Mouse (Mus musculus) forebrain, embryonic 12.5 days (tissue): ENCODE results near the gene Pkd1l3. TPM values are rescaled to one million over a fixed set of nuclear protein-coding genes. Genes with fewer than 3 reads are reported as not detected.

Experiments used
- ATAC-seq: fragments of 200-750 bp; cut with Nextera tagmentation; 2 replicates; pipeline ENCODE4 v1.8.0; 2017; ENCODE audit warnings: moderate TSS enrichment; ENCODE audit not compliant: low FRiP score
- H3K27ac ChIP-seq: fragments of 300-500 bp; sonication (generic); 2 replicates; pipeline ENCODE4 v1.5.1; 2016; ENCODE audit warnings: mild to moderate bottlenecking
- H3K27me3 ChIP-seq: fragments of 300-500 bp; sonication (generic); 2 replicates; pipeline ENCODE4 v1.6.1; 2016; ENCODE audit warnings: mild to moderate bottlenecking
- H3K36me3 ChIP-seq: fragments of 300-500 bp; sonication (generic); replicated peaks from 2 replicates; pipeline ENCODE4 v1.6.1; 2016; ENCODE audit warnings: mild to moderate bottlenecking
- H3K4me1 ChIP-seq: fragments of 300-500 bp; sonication (generic); 2 replicates; pipeline ENCODE4 v1.6.1; 2016
- H3K4me2 ChIP-seq: fragments of 300-500 bp; sonication (generic); 2 replicates; pipeline ENCODE4 v1.6.1; 2016; ENCODE audit warnings: mild to moderate bottlenecking, moderate library complexity
- H3K4me3 ChIP-seq: fragments of 300-500 bp; sonication (generic); replicated peaks from 2 replicates; pipeline ENCODE4 v1.5.1; 2016; ENCODE audit warnings: mild to moderate bottlenecking
- H3K9ac ChIP-seq: fragments of 300-500 bp; sonication (generic); 2 replicates; pipeline ENCODE4 v1.6.1; 2016; ENCODE audit warnings: mild to moderate bottlenecking
- H3K9me3 ChIP-seq: fragments of 300-500 bp; sonication (generic); 2 replicates; pipeline ENCODE4 v1.6.1; 2016
- WGBS: fragments of 180-500 bp; shearing (Covaris S2); methylation state at CpG from one replicate; pipeline ENCODE4 v1.1.7; 2016; 5-methylcytosine and 5-hydroxymethylcytosine counted together
- polyA plus RNA-seq: library from polyadenylated mRNA; unstranded; fragments of >200 nt; fragmentation: Nextera tagmentation; extraction: Ambion mirVana; gene quantifications from 2 replicates; pipeline ENCODE4 v1.2.1, GENCODE M21; 2016

The Pkd1l3 gene
- polyA plus RNA-seq, 1 experiment from 2014 or later = 0.05 TPM

- H3K4me1 ChIP-seq = no peaks in the 10 kb centered on the region
- H3K27ac ChIP-seq = no peak overlapping the region
- peaks cover 62% of the 10 kb centered on the region for H3K36me3 ChIP-seq
- H3K4me2 ChIP-seq = no peak overlapping the region
- H3K9ac ChIP-seq = no peak overlapping the region
- no peak for ATAC-seq
- H3K9me3 ChIP-seq = no peaks in the 10 kb centered on the region
- WGBS = 95% methylated on average over 5 of the region's 5 CpGs
- H3K4me3 ChIP-seq = no peak overlapping the region
- H3K27me3 ChIP-seq = no peaks in the 10 kb centered on the region
These were observed 67.8 kb downstream of the Pkd1l3 start for GRCm38 (mm10) chr8:109682120-109682519.

DNA sequence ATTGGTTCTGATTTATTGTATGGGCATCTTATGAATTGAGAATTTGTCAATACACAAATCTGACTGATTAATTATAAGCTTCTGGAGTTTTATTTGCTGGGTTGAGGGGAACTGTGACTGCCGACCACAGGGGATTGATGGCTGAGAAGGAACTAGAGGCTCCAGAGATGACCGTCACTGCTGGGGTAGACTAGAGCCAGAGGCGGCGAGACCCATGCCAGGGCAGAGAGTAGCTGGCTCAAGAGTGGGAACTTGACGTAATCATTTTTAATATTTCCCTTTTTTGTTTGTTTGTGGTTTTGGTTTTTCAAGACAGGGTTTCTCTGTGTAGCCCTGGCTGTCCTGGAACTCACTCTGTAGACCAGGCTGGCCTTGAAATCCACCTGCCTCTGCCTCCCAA is 72.9 kb downstream of the Pkd1l3 start:
- Histone ChIP-seq H3K4me2 (no peak overlapping the region), H3K9me3 (no peaks in the 10 kb centered on the region), H3K36me3 (peaks cover 18% of the 10 kb centered on the region), H3K4me1 (peaks cover 22% of the 10 kb centered on the region), H3K4me3 (no peak overlapping the region), H3K9ac (no peak overlapping the region), H3K27ac (no peak overlapping the region), H3K27me3 (no peaks in the 10 kb centered on the region)
- no peak for ATAC-seq
- 93% methylated on average over 5 of the region's 5 CpGs for WGBS

- Histone ChIP-seq H3K27ac (no peak overlapping the region), H3K27me3 (peaks cover 3% of the 10 kb centered on the region; the same call in 1 of the 2 replicates), H3K36me3 (0 out of 2 replicates have a peak, but pooled peaks cover 3% of the 10 kb centered on the region), H3K4me2 (peak overlapping the region; percentile 75), H3K9me3 (no peaks in the 10 kb centered on the region), H3K9ac (peak overlapping the region; percentile 95), H3K4me1 (peaks cover 31% of the 10 kb centered on the region), H3K4me3 (peak overlapping the region; percentile 99)
- WGBS = 59% methylated on average over 5 of the region's 5 CpGs
- ATAC-seq = no peak
These were observed 77.5 kb downstream of the Pkd1l3 start for GRCm38 (mm10) chr8:109691769-109692168.

GRCm38 (mm10) chr8:109692443-109693145 is 78.3 kb downstream of the Pkd1l3 start:
- H3K36me3 ChIP-seq = 0 out of 2 replicates have a peak, but pooled peaks cover 3% of the 10 kb centered on the region
- peak overlapping the region; percentile 79 for H3K27ac ChIP-seq
- H3K4me1 ChIP-seq = peaks cover 31% of the 10 kb centered on the region
- H3K9ac ChIP-seq = peak overlapping the region; percentile 95
- H3K4me2 ChIP-seq = peak overlapping the region; percentile 75
- H3K4me3 ChIP-seq = peak overlapping the region; percentile 99
- H3K9me3 ChIP-seq = no peaks in the 10 kb centered on the region
- WGBS = 1% methylated on average over 38 of the region's 38 CpGs
- ATAC-seq = peak; percentile 64
- peaks cover 3% of the 10 kb centered on the region; the same call in 1 of the 2 replicates for H3K27me3 ChIP-seq

- peaks cover 3% of the 10 kb centered on the region; the same call in 1 of the 2 replicates for H3K27me3 ChIP-seq
- peak within 1 kb of the TSS; percentile 79 for H3K27ac ChIP-seq
- peak; percentile 99 for ATAC-seq
- peaks cover 31% of the 10 kb centered on the region for H3K4me1 ChIP-seq
- H3K4me2 ChIP-seq = peak within 1 kb of the TSS; percentile 79
- under 1% methylated on average over 57 of the region's 57 CpGs for WGBS
- H3K9me3 ChIP-seq = no peaks in the 10 kb centered on the region
- 0 out of 2 replicates have a peak, but pooled peaks cover 3% of the 10 kb centered on the region for H3K36me3 ChIP-seq
- H3K4me3 ChIP-seq = peak within 1 kb of the TSS; percentile 99
- peak within 1 kb of the TSS; percentile 95 for H3K9ac ChIP-seq
These were observed 79.0 kb downstream of the Pkd1l3 start, which contains the start of gene Ist1 for GRCm38 (mm10) chr8:109693146-109693900. TSS of gene Ist1 (minus strand) at chr8:109693260.

DNA sequence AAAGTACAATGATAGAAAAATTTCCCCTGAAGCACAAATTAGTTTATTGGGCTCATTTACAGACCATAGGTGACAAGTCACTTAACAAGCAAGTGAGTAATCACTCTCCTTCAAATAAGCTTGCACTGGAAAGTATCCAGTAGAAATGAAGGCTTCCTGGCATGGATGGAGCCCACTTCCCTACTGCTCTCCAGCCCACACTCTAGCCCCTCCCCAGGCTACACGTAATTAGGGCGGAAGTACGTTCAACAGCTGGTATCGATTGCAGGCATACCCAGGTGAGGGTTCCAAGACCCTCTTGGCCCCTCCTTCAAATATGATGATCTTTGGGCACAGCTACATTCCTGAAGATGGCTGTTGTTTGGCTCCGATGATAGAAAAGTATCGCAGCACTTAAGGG is 79.8 kb downstream of the Pkd1l3 start:
- peaks cover 31% of the 10 kb centered on the region for H3K4me1 ChIP-seq
- ATAC-seq = no peak
- no peak overlapping the region for H3K27ac ChIP-seq
- no peaks in the 10 kb centered on the region for H3K9me3 ChIP-seq
- H3K36me3 ChIP-seq = 0 out of 2 replicates have a peak, but pooled peaks cover 3% of the 10 kb centered on the region
- WGBS = 59% methylated on average over 6 of the region's 6 CpGs
- H3K27me3 ChIP-seq = peaks cover 4% of the 10 kb centered on the region; the same call in 1 of the 2 replicates
- H3K9ac ChIP-seq = no peak overlapping the region
- H3K4me2 ChIP-seq = peak overlapping the region; percentile 79; the same call in 1 of the 2 replicates
- peak overlapping the region; percentile 99; the same call in 1 of the 2 replicates for H3K4me3 ChIP-seq

GRCm38 (mm10) chr8:109697754-109698153 is 83.4 kb downstream of the Pkd1l3 start:
- Histone ChIP-seq H3K27me3 (peaks cover 13% of the 10 kb centered on the region; the same call in 1 of the 2 replicates), H3K9me3 (no peaks in the 10 kb centered on the region), H3K4me2 (no peak overlapping the region), H3K36me3 (no peaks in the 10 kb centered on the region), H3K9ac (no peak overlapping the region), H3K4me1 (peaks cover 8% of the 10 kb centered on the region), H3K27ac (no peak overlapping the region), H3K4me3 (no peak overlapping the region)
- WGBS = 78% methylated on average over 1 of the region's 1 CpGs
- ATAC-seq = no peak

DNA sequence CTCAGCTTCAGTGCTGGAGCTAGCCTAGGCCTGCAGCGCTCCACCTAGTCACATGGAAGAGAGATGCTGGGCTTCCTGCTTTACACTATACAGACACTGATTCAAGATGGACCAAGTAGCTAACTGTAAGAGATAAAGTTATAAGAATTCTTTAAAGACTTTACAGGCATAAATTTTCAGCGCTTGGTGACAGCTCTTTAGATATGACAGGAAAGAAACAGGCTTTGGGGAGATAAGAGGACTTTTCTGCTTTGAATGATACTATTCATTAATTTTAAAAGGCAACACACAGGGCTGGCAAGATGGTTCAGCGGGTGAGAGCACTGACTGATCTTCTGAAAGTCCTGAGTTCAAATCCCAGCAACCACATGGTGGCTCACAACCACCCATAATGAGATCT is 84.2 kb downstream of the Pkd1l3 start:
- H3K4me2 ChIP-seq = no peak overlapping the region
- no peak overlapping the region for H3K27ac ChIP-seq
- H3K36me3 ChIP-seq = no peaks in the 10 kb centered on the region
- peaks cover 8% of the 10 kb centered on the region for H3K4me1 ChIP-seq
- H3K4me3 ChIP-seq = no peak overlapping the region
- ATAC-seq = no peak
- H3K27me3 ChIP-seq = peaks cover 19% of the 10 kb centered on the region
- no peak overlapping the region for H3K9ac ChIP-seq
- H3K9me3 ChIP-seq = no peaks in the 10 kb centered on the region
- 86% methylated on average over 3 of the region's 3 CpGs for WGBS

DNA sequence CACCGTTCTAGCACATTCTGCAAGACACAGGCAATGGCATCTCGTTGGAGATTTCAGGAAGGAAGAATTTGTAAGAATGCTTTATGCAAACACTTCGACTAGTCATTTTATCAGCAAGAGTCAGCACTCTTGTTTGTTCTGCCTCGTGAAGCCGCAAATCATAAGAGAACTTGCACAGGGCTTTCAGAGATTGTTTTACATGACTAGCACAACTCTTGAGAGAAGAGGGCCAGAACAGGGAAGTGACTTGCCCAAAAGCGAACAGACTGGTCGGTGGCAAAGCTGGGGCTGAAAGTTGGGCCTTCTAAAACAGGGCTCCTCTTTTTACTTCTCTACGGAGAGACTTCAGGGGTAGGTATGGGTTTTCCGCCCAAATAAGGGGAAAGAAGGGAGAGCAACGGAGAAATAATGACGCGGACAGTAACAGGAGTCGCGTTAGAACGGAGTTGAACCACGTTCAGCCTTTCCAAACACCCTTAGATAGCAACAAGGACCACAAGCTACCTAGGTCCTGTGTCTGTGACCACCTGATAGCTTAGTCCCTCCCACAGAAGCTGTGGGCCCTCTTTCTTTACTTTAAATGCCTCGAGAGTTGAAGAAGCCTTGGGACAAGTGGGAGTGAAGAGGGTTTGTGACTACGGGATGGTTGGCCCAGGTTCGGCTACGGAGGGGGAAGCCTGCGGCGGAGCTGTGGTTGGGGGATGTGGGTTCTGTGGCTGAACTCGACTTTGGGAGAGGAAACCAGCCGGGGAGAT is 90.4 kb downstream of the Pkd1l3 start:
- Histone ChIP-seq H3K4me3 (peak overlapping the region; percentile 87), H3K9me3 (no peaks in the 10 kb centered on the region), H3K27ac (no peak overlapping the region), H3K36me3 (peaks cover 22% of the 10 kb centered on the region), H3K9ac (peak overlapping the region; percentile 55), H3K27me3 (peaks cover 25% of the 10 kb centered on the region), H3K4me2 (peak overlapping the region; percentile 73), H3K4me1 (peaks cover 33% of the 10 kb centered on the region)
- WGBS = 13% methylated on average over 24 of the region's 24 CpGs
- ATAC-seq = peak; percentile 24; the same call in 1 of the 2 replicates

DNA sequence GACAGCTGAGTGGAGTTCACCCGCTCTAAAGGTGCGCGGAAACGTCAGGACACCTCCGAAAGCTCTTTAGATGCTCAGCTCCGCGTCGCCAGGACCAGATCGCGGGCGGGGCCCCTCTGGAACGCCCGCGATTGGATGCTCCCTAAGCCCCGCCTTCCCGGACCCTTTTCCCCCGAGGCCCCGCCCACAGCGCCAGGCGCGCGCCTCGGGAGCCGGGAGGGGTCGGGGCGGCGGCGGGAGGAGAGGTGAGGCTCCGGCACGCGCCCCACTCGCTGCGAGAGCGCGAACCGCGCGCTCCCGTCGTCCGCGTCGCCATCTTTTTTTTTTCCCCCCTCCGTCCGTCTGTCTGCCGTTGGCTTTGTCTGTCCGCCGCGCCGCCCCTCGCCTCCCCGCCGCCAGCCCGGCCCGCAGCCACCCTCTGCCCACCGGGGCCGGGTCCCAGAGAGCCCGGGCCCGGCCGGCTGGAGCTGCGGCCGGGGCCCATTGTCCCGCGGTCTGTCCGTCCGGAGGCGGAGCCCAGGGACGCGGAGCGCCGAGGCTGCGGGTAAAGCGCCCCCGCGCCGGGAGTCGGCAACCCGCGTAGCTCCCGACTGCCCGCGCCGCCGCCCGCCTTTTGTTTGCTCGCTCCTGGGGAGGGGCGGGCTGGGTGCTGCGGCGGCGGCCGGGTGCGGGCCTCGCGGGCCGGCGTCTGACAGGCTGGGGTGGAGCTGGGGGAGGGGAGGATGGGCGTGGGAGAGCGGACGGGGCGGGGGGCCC is 91.2 kb downstream of the Pkd1l3 start, which contains the start of gene Zfp821:
Gene Zfp821, plus strand, starts transcription at position 227 of the 756 bp plus-strand sequence.
- Histone ChIP-seq H3K9ac (peak within 1 kb of the TSS; percentile 99), H3K4me3 (peak within 1 kb of the TSS; percentile 87), H3K36me3 (peaks cover 29% of the 10 kb centered on the region), H3K4me2 (peak within 1 kb of the TSS; percentile 73), H3K4me1 (peaks cover 33% of the 10 kb centered on the region), H3K9me3 (no peaks in the 10 kb centered on the region), H3K27me3 (peaks cover 25% of the 10 kb centered on the region), H3K27ac (peak within 1 kb of the TSS; percentile 95)
- 0% methylated on average over 79 of the region's 100 CpGs for WGBS
- ATAC-seq = peak; percentile 89
